Mouse (Mus musculus) kidney, adult 2 months (tissue): Measurements from ENCODE around the gene Tmcc3. TPM values are rescaled to one million over a fixed set of nuclear protein-coding genes. Genes with fewer than 3 reads are reported as not detected.

Experiments used
- DNase-seq: peaks from one replicate; pipeline ENCODE4 v3.0.0; 2021
- H3K27ac ChIP-seq: fragments of 200-500 bp; 2 replicates; pipeline ENCODE4 v1.5.1; 2012; ENCODE audit warnings: low read depth, low read length, control low read depth, inconsistent platforms; ENCODE audit not compliant: insufficient read depth
- H3K27me3 ChIP-seq: fragments of 200-500 bp; replicated peaks from 2 replicates; pipeline ENCODE4 v1.6.1; 2012; ENCODE audit warnings: mild to moderate bottlenecking, moderate library complexity, low read length, inconsistent platforms; ENCODE audit not compliant: control insufficient read depth, insufficient read depth
- H3K36me3 ChIP-seq: fragments of 200-500 bp; 2 replicates; pipeline ENCODE4 v1.6.1; 2012; ENCODE audit warnings: mild to moderate bottlenecking, moderate library complexity, low read length, inconsistent platforms; ENCODE audit not compliant: control insufficient read depth, insufficient read depth
- H3K4me1 ChIP-seq: fragments of 200-500 bp; 2 replicates; pipeline ENCODE4 v1.6.1; 2011; ENCODE audit warnings: low read length; ENCODE audit not compliant: control insufficient read depth, insufficient read depth
- H3K4me3 ChIP-seq: fragments of 200-500 bp; 2 replicates; pipeline ENCODE4 v1.5.1; 2011; ENCODE audit warnings: mild to moderate bottlenecking, low read depth, low read length, control low read depth; ENCODE audit not compliant: insufficient read depth
- CTCF ChIP-seq: fragments of 200-500 bp; conservative IDR thresholded peaks from 2 replicates; pipeline ENCODE4 v1.5.1; 2011; ENCODE audit warnings: low read depth, mild to moderate bottlenecking, control low read depth, low read length, moderate library complexity, mixed read lengths; ENCODE audit not compliant: insufficient read depth, insufficient read length
- POLR2A ChIP-seq: fragments of 200-500 bp; IDR thresholded peaks from one replicate; pipeline ENCODE4 v1.6.1; 2011; ENCODE audit warnings: low read depth, low read length, control low read depth
- WGBS: fragments of 180-500 bp; shearing (Covaris S2); methylation state at CpG from one replicate; pipeline ENCODE4 v1.1.7; 2018; 5-methylcytosine and 5-hydroxymethylcytosine counted together
- polyA plus RNA-seq: library from polyadenylated mRNA; depleted of rRNA; stranded (reverse); fragments of >200 nt; gene quantifications from 2 replicates; pipeline ENCODE4 v1.2.3, GENCODE M21; 2012

Gene Tmcc3
- polyA plus RNA-seq, 1 experiment, result 11.2 TPM

DNA sequence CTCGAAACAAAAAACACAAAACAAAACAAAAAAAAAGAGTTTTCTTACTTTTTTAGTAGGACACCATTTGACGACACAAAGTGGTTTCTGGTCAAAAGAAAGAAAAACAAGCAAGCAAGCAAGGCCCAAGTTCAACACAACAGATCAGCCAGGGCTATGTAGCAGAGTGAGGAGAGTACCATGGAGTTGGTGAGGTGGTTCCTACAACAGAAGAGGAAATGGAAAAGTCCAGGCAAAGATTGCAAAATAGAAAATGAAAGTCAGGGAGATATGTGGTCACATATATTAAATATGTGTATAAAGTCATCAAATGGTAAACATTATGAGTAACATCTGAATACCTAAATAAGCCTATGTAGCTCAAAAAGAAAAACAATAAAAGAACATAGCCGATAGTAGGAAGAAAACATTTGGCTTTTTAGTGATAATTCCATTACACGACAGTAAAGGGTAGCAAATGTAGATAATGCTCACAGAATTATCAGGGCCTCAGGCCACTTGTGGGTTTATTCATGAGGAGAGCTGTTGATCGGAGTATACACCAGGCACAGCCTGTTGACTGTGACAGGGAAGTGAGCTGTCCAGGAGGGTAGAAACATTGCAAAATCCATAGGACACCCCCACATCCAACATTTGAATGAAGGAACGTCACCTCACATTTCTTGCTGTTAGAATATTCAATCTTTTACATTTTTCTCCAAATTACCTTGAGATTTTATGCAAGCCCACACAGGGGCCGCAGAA lies 33.9 kb downstream of the Tmcc3 start:
- Histone ChIP-seq H3K27ac (no peak overlapping the region), H3K36me3 (no peaks in the 10 kb centered on the region), H3K4me3 (no peak overlapping the region), H3K4me1 (no peaks in the 10 kb centered on the region), H3K27me3 (no peaks in the 10 kb centered on the region)
- 90% methylated on average over 7 of the region's 7 CpGs for WGBS
- TF ChIP-seq CTCF, result no peak
- TF ChIP-seq POLR2A, result no peak
- no peak for DNase-seq

GRCm38 (mm10) chr10:94346596-94346995 lies 34.8 kb downstream of the Tmcc3 start:
- Histone ChIP-seq H3K36me3 (no peaks in the 10 kb centered on the region), H3K27ac (no peak overlapping the region), H3K27me3 (no peaks in the 10 kb centered on the region), H3K4me1 (no peaks in the 10 kb centered on the region), H3K4me3 (no peak overlapping the region)
- TF ChIP-seq POLR2A (no peak), CTCF (no peak)
- DNase-seq, result no peak
- WGBS, result 91% methylated on average over 7 of the region's 7 CpGs

DNA sequence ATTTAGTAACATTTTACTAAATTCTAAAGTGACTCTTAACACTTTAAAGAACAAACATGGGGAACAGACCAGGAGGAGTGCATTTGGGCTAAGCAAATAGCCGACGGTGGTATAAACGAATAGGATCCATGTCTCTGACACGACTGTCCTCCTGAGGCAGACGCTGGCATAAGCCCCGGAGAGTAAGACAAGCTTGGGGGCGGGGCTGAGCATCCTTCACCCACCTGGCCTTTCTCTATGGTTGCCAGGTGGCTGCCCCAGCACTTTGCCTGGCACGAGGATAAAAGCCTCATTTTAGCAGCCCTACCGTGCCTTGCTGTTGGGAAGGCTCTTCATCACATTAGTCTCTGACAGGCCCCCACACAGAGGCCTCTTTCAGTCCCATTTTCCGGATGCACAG lies 35.5 kb downstream of the Tmcc3 start:
- Histone ChIP-seq H3K4me1 (no peaks in the 10 kb centered on the region), H3K27ac (no peak overlapping the region), H3K4me3 (no peak overlapping the region), H3K27me3 (no peaks in the 10 kb centered on the region), H3K36me3 (no peaks in the 10 kb centered on the region)
- WGBS, result 81% methylated on average over 10 of the region's 10 CpGs
- TF ChIP-seq POLR2A (no peak), CTCF (no peak)
- DNase-seq, result no peak

GRCm38 (mm10) chr10:94347959-94348358 lies 36.2 kb downstream of the Tmcc3 start:
- WGBS, result 95% methylated on average over 10 of the region's 10 CpGs
- Histone ChIP-seq H3K27me3 (no peaks in the 10 kb centered on the region), H3K36me3 (no peaks in the 10 kb centered on the region), H3K27ac (no peak overlapping the region), H3K4me3 (no peak overlapping the region), H3K4me1 (no peaks in the 10 kb centered on the region)
- no peak for TF ChIP-seq POLR2A
- no peak for TF ChIP-seq CTCF
- no peak for DNase-seq

DNA sequence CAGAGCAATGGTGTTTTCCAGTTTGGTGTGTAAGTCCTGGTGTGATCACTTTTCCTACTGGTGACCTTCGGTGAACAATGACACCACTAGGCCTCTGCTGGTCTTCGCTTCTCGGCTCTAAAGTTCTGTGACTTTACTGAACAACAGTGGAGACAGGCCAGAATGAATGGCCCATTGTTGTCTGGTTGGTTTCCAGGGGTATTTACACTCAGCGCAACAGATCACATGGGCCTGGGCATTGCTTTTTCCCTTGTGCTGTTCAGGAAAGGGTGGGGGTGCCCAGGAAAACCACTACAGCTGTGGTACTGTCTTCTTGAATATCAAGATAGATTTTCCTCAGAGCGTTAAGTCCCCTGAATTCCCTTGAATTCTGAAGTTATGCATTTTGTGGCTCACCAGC lies 38.5 kb downstream of the Tmcc3 start:
- no peaks in the 10 kb centered on the region for H3K4me1 ChIP-seq
- H3K27ac ChIP-seq, result no peak overlapping the region
- 75% methylated on average over 5 of the region's 5 CpGs for WGBS
- TF ChIP-seq CTCF (no peak), POLR2A (no peak)
- H3K4me3 ChIP-seq, result no peak overlapping the region
- DNase-seq, result peak; percentile 25
- no peaks in the 10 kb centered on the region for H3K36me3 ChIP-seq
- H3K27me3 ChIP-seq, result no peaks in the 10 kb centered on the region

- Histone ChIP-seq H3K4me1 (no peaks in the 10 kb centered on the region), H3K4me3 (no peak overlapping the region), H3K36me3 (no peaks in the 10 kb centered on the region), H3K27me3 (no peaks in the 10 kb centered on the region), H3K27ac (0 out of 2 replicates have a peak overlapping the region, but pooled peaks have one; percentile 3)
- no peak for TF ChIP-seq CTCF
- WGBS, result 61% methylated on average over 11 of the region's 11 CpGs
- DNase-seq, result peak; percentile 14
These were observed 39.3 kb downstream of the Tmcc3 start for GRCm38 (mm10) chr10:94350896-94351661.

DNA sequence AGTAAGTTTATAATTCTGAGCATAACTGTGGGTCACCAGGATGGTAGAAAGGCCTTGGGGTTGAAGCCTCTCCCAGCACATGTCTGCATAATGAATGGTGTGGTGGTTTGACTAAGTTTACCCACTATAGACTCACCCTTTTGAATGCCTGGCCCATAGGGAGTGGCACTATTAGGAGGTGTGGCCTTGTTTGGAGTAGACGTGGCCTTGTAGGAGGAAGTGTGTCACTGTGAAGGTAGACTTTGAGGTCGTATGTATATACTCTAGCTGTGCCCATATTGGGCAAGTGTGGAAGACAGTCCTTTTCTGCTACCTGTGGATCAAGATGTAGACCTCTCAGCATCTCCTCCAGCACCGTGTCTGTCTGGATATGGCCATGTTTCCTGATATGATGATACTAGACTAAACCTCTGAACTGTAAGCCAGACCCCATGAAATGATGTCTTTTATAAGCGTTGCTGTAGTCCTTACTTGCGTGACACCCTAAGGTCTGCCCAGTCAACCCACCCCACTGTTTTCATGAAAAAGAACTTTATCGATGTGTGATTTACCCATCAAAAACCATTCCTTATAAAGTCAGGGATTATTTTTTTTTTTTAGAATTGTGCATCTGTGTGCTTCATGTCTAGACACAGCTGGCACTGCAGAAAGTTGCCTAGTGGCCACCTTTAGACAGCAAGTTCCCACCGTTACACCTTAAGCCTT lies 40.6 kb downstream of the Tmcc3 start:
- Histone ChIP-seq H3K4me3 (no peak overlapping the region), H3K27me3 (no peaks in the 10 kb centered on the region), H3K36me3 (no peaks in the 10 kb centered on the region), H3K27ac (no peak overlapping the region), H3K4me1 (no peaks in the 10 kb centered on the region)
- no peak for TF ChIP-seq POLR2A
- no peak for TF ChIP-seq CTCF
- WGBS, result 95% methylated on average over 7 of the region's 7 CpGs
- no peak for DNase-seq
